Mouse (Mus musculus): ENCODE data around the gene Ndufb4. TPM values are rescaled to one million over a fixed set of nuclear protein-coding genes. Genes with fewer than 3 reads are reported as not detected.
"Not testable (repeated sequence)": the region's sequence is repeated elsewhere in the genome, so short reads cannot be mapped to it uniquely, and the experiment has no call there.

Ndufb4 gene
- total and polyA plus RNA-seq, 2 experiments from 2014 or later = 31.3 to 99.2 TPM

GRCm38 (mm10) chr16:37644486-37644885, 9.8 kb downstream of the Ndufb4 start:
- Histone ChIP-seq H3K4me2 (ENCODE audit: low read depth, low read length) (no peak overlapping the region), H3K36me3 (ENCODE audit: insufficient read depth, low read length) (peaks cover 31% of the 10 kb centered on the region), H3K9me3 (ENCODE audit: low read length) (no peaks in the 10 kb centered on the region), H3K27ac (no peak overlapping the region), H3K27me3 (ENCODE audit: insufficient read depth, low read length) (no peaks in the 10 kb centered on the region), H3K4me1 (ENCODE audit: insufficient read depth, low read length) (no peaks in the 10 kb centered on the region), H3K4me3 (ENCODE audit: low read length) (no peak overlapping the region), H3K9ac (replicated peaks; ENCODE audit: low read length) (no peak overlapping the region)
- no peak for TF ChIP-seq CTCF (IDR thresholded peaks at IDR 0.05; ENCODE audit: low read depth)
- ATAC-seq (no peak), DNase-seq (ENCODE audit: low spot score) (no peak)
- 93% methylated on average over 5 of the region's 5 CpGs for WGBS

GRCm38 (mm10) chr16:37640522-37640921, 13.7 kb downstream of the Ndufb4 start:
- H3K36me3 ChIP-seq (ENCODE audit: insufficient read depth, low read length); DNase-seq (ENCODE audit: low spot score); H3K4me2 ChIP-seq (ENCODE audit: low read depth, low read length); H3K4me3 ChIP-seq (ENCODE audit: low read length); H3K27me3 ChIP-seq (ENCODE audit: insufficient read depth, low read length); H3K27ac ChIP-seq; H3K9me3 ChIP-seq (ENCODE audit: low read length); H3K9ac ChIP-seq (replicated peaks; ENCODE audit: low read length); H3K4me1 ChIP-seq (ENCODE audit: insufficient read depth, low read length); ATAC-seq: not testable (repeated sequence)

GRCm38 (mm10) chr16:37637802-37638201, 16.5 kb downstream of the Ndufb4 start:
- TF ChIP-seq CTCF (IDR thresholded peaks at IDR 0.05; ENCODE audit: low read depth) = no peak
- H3K27ac ChIP-seq = no peak overlapping the region
- H3K4me2 ChIP-seq (ENCODE audit: low read depth, low read length) = no peak overlapping the region
- no peak overlapping the region for H3K9ac ChIP-seq (replicated peaks; ENCODE audit: low read length)
- no peaks in the 10 kb centered on the region for H3K36me3 ChIP-seq (ENCODE audit: insufficient read depth, low read length)
- ATAC-seq (no peak), DNase-seq (ENCODE audit: low spot score) (no peak)
- no peak overlapping the region for H3K4me3 ChIP-seq (ENCODE audit: low read length)
- H3K9me3 ChIP-seq (ENCODE audit: low read length) = no peaks in the 10 kb centered on the region
- no peaks in the 10 kb centered on the region for H3K27me3 ChIP-seq (ENCODE audit: insufficient read depth, low read length)
- no peaks in the 10 kb centered on the region for H3K4me1 ChIP-seq (ENCODE audit: insufficient read depth, low read length)

GRCm38 (mm10) chr16:37636107-37636506, 18.1 kb downstream of the Ndufb4 start:
- H3K4me3 ChIP-seq (ENCODE audit: low read length) = no peak overlapping the region
- WGBS = 60% methylated on average over 6 of the region's 6 CpGs
- ATAC-seq (no peak), DNase-seq (ENCODE audit: low spot score) (no peak)
- no peaks in the 10 kb centered on the region for H3K36me3 ChIP-seq (ENCODE audit: insufficient read depth, low read length)
- TF ChIP-seq CTCF (IDR thresholded peaks at IDR 0.05; ENCODE audit: low read depth) = no peak
- no peaks in the 10 kb centered on the region for H3K4me1 ChIP-seq (ENCODE audit: insufficient read depth, low read length)
- no peak overlapping the region for H3K27ac ChIP-seq
- H3K27me3 ChIP-seq (ENCODE audit: insufficient read depth, low read length) = no peaks in the 10 kb centered on the region
- no peaks in the 10 kb centered on the region for H3K9me3 ChIP-seq (ENCODE audit: low read length)
- H3K9ac ChIP-seq (replicated peaks; ENCODE audit: low read length) = no peak overlapping the region
- H3K4me2 ChIP-seq (ENCODE audit: low read depth, low read length) = no peak overlapping the region

GRCm38 (mm10) chr16:37635095-37635494, 19.2 kb downstream of the Ndufb4 start:
- H3K27me3 ChIP-seq (ENCODE audit: insufficient read depth, low read length) = no peaks in the 10 kb centered on the region
- no peak for TF ChIP-seq CTCF (IDR thresholded peaks at IDR 0.05; ENCODE audit: low read depth)
- no peak overlapping the region for H3K4me3 ChIP-seq (ENCODE audit: low read length)
- H3K9me3 ChIP-seq (ENCODE audit: low read length) = no peaks in the 10 kb centered on the region
- no peaks in the 10 kb centered on the region for H3K4me1 ChIP-seq (ENCODE audit: insufficient read depth, low read length)
- H3K27ac ChIP-seq = no peak overlapping the region
- no peaks in the 10 kb centered on the region for H3K36me3 ChIP-seq (ENCODE audit: insufficient read depth, low read length)
- no peak overlapping the region for H3K9ac ChIP-seq (replicated peaks; ENCODE audit: low read length)
- ATAC-seq (no peak), DNase-seq (ENCODE audit: low spot score) (no peak)
- WGBS = 97% methylated on average over 1 of the region's 1 CpGs
- H3K4me2 ChIP-seq (ENCODE audit: low read depth, low read length) = no peak overlapping the region

- 75% methylated on average over 9 of the region's 9 CpGs for WGBS
- H3K4me3 ChIP-seq (ENCODE audit: low read length) = no peak overlapping the region
- ATAC-seq (no peak), DNase-seq (ENCODE audit: low spot score) (no peak)
- H3K9me3 ChIP-seq (ENCODE audit: low read length) = no peaks in the 10 kb centered on the region
- no peak overlapping the region for H3K4me2 ChIP-seq (ENCODE audit: low read depth, low read length)
- H3K36me3 ChIP-seq (ENCODE audit: insufficient read depth, low read length) = no peaks in the 10 kb centered on the region
- no peak overlapping the region for H3K27ac ChIP-seq
- no peaks in the 10 kb centered on the region for H3K27me3 ChIP-seq (ENCODE audit: insufficient read depth, low read length)
- no peak for TF ChIP-seq CTCF (IDR thresholded peaks at IDR 0.05; ENCODE audit: low read depth)
- H3K4me1 ChIP-seq (ENCODE audit: insufficient read depth, low read length) = no peaks in the 10 kb centered on the region
- H3K9ac ChIP-seq (replicated peaks; ENCODE audit: low read length) = no peak overlapping the region
Measured at GRCm38 (mm10) chr16:37634578-37634977, 19.7 kb downstream of the Ndufb4 start.

- no peak overlapping the region for H3K4me3 ChIP-seq (ENCODE audit: low read length)
- DNase-seq (ENCODE audit: low spot score) (peak; percentile 60), ATAC-seq (peak; percentile 70)
- TF ChIP-seq CTCF (IDR thresholded peaks at IDR 0.05; ENCODE audit: low read depth) = no peak
- H3K9me3 ChIP-seq (ENCODE audit: low read length) = no peaks in the 10 kb centered on the region
- H3K27me3 ChIP-seq (ENCODE audit: insufficient read depth, low read length) = no peaks in the 10 kb centered on the region
- no peaks in the 10 kb centered on the region for H3K4me1 ChIP-seq (ENCODE audit: insufficient read depth, low read length)
- peak overlapping the region; percentile 27 for H3K27ac ChIP-seq
- H3K9ac ChIP-seq (replicated peaks; ENCODE audit: low read length) = no peak overlapping the region
- H3K36me3 ChIP-seq (ENCODE audit: insufficient read depth, low read length) = no peaks in the 10 kb centered on the region
- no peak overlapping the region for H3K4me2 ChIP-seq (ENCODE audit: low read depth, low read length)
- WGBS = 39% methylated on average over 7 of the region's 7 CpGs
Measured at GRCm38 (mm10) chr16:37629011-37629410, 25.2 kb downstream of the Ndufb4 start.
